Mouse (Mus musculus) kidney, adult 2 months (tissue): Measurements from ENCODE around the gene Sec22a.

Experiments
- CTCF ChIP-seq: fragments of 200-500 bp; conservative IDR thresholded peaks from 2 replicates; pipeline ENCODE4 v1.5.1; 2011; ENCODE audit warnings: low read depth, mild to moderate bottlenecking, control low read depth, low read length, moderate library complexity, mixed read lengths; ENCODE audit not compliant: insufficient read depth, insufficient read length
- POLR2A ChIP-seq: fragments of 200-500 bp; IDR thresholded peaks from one replicate; pipeline ENCODE4 v1.6.1; 2011; ENCODE audit warnings: low read depth, low read length, control low read depth

GRCm38 (mm10) chr16:35318397-35318796, 45.3 kb downstream of the Sec22a start:
- TF ChIP-seq CTCF = no peak
- TF ChIP-seq POLR2A = no peak
